Mouse (Mus musculus) neural tube, embryonic 13.5 days (tissue): ENCODE measurements at regions not wholly inside any gene's neighbourhood (a gene's known extent, or its start where the extent isn't known, plus 50 kb on each side); places are given as distances from the start of the nearest gene placed in this dataset.

ENCODE experiments used
- ATAC-seq: fragments of 200-750 bp; cut with Nextera tagmentation; 2 replicates; pipeline ENCODE4 v1.8.0; 2017; ENCODE audit warnings: low read depth, mild to moderate bottlenecking, moderate TSS enrichment, moderate library complexity
- H3K27ac ChIP-seq: fragments of 300-500 bp; sonication (generic); replicated peaks from 2 replicates; pipeline ENCODE4 v1.5.1; 2015; ENCODE audit warnings: moderate library complexity, mild to moderate bottlenecking, inconsistent platforms
- H3K27me3 ChIP-seq: fragments of 300-500 bp; sonication (generic); 2 replicates; pipeline ENCODE4 v1.6.1; 2015; ENCODE audit warnings: mild to moderate bottlenecking, inconsistent platforms
- H3K36me3 ChIP-seq: fragments of 300-500 bp; sonication (generic); 2 replicates; pipeline ENCODE4 v1.6.1; 2015; ENCODE audit warnings: mild to moderate bottlenecking, inconsistent platforms
- H3K4me1 ChIP-seq: fragments of 300-500 bp; sonication (generic); replicated peaks from 2 replicates; pipeline ENCODE4 v1.6.1; 2015; ENCODE audit warnings: inconsistent platforms
- H3K4me2 ChIP-seq: fragments of 300-500 bp; sonication (generic); 2 replicates; pipeline ENCODE4 v1.6.1; 2015; ENCODE audit warnings: inconsistent platforms, mild to moderate bottlenecking, moderate library complexity
- H3K4me3 ChIP-seq: fragments of 300-500 bp; sonication (generic); 2 replicates; pipeline ENCODE4 v1.5.1; 2015; ENCODE audit warnings: mild to moderate bottlenecking, inconsistent platforms
- H3K9ac ChIP-seq: fragments of 300-500 bp; sonication (generic); 2 replicates; pipeline ENCODE4 v1.6.1; 2015; ENCODE audit warnings: moderate library complexity, mild to moderate bottlenecking, inconsistent platforms
- H3K9me3 ChIP-seq: fragments of 300-500 bp; sonication (generic); 2 replicates; pipeline ENCODE4 v1.6.1; 2016; ENCODE audit warnings: inconsistent platforms
- WGBS: fragments of 180-500 bp; shearing (Covaris S2); methylation state at CpG from one replicate; pipeline ENCODE4 v1.1.7; 2015; 5-methylcytosine and 5-hydroxymethylcytosine counted together

GRCm38 (mm10) chr16:54279275-54279674, 1018.5 kb downstream of the Zpld1 start:
- Histone ChIP-seq H3K4me3 (no peak overlapping the region), H3K9me3 (no peaks in the 10 kb centered on the region), H3K9ac (no peak overlapping the region), H3K4me2 (no peak overlapping the region), H3K27ac (no peak overlapping the region), H3K4me1 (no peaks in the 10 kb centered on the region), H3K36me3 (no peaks in the 10 kb centered on the region), H3K27me3 (no peaks in the 10 kb centered on the region)
- ATAC-seq: no peak

- H3K9me3 ChIP-seq: no peaks in the 10 kb centered on the region
- no peak overlapping the region for H3K9ac ChIP-seq
- H3K36me3 ChIP-seq: no peaks in the 10 kb centered on the region
- no peak overlapping the region for H3K4me3 ChIP-seq
- no peak for ATAC-seq
- 68% methylated on average over 1 of the region's 1 CpGs for WGBS
- H3K27me3 ChIP-seq: no peaks in the 10 kb centered on the region
- no peak overlapping the region for H3K4me2 ChIP-seq
- no peak overlapping the region for H3K27ac ChIP-seq
- H3K4me1 ChIP-seq: no peaks in the 10 kb centered on the region
These were observed 1033.9 kb downstream of the Zpld1 start for GRCm38 (mm10) chr16:54263853-54264252.

GRCm38 (mm10) chr16:54259260-54259659, 1038.5 kb downstream of the Zpld1 start:
- Histone ChIP-seq H3K9me3 (no peaks in the 10 kb centered on the region), H3K9ac (no peak overlapping the region), H3K4me3 (no peak overlapping the region), H3K4me1 (no peaks in the 10 kb centered on the region), H3K27ac (no peak overlapping the region), H3K36me3 (no peaks in the 10 kb centered on the region), H3K27me3 (no peaks in the 10 kb centered on the region), H3K4me2 (no peak overlapping the region)
- ATAC-seq: no peak
- WGBS: 84% methylated on average over 1 of the region's 1 CpGs

- WGBS: 81% methylated on average over 3 of the region's 3 CpGs
- H3K4me1 ChIP-seq: no peaks in the 10 kb centered on the region
- no peak for ATAC-seq
These were observed 1050.9 kb downstream of the Zpld1 start for GRCm38 (mm10) chr16:54246883-54247282.

GRCm38 (mm10) chr16:54246386-54246785, 1051.4 kb downstream of the Zpld1 start:
- Histone ChIP-seq H3K27me3 (no peaks in the 10 kb centered on the region), H3K4me3 (no peak overlapping the region), H3K36me3 (no peaks in the 10 kb centered on the region), H3K9me3 (no peaks in the 10 kb centered on the region), H3K4me1 (no peaks in the 10 kb centered on the region), H3K9ac (no peak overlapping the region), H3K4me2 (no peak overlapping the region), H3K27ac (no peak overlapping the region)
- WGBS: 91% methylated on average over 5 of the region's 5 CpGs
- ATAC-seq: no peak

More at GRCm38 (mm10) chr16:54246883-54247282, 1050.9 kb downstream of the Zpld1 start:
- Histone ChIP-seq H3K4me2 (no peak overlapping the region), H3K27ac (no peak overlapping the region), H3K27me3 (no peaks in the 10 kb centered on the region), H3K9ac (no peak overlapping the region), H3K36me3 (no peaks in the 10 kb centered on the region), H3K9me3 (no peaks in the 10 kb centered on the region), H3K4me3 (no peak overlapping the region)

- Histone ChIP-seq H3K4me2 (no peak overlapping the region), H3K4me3 (no peak overlapping the region), H3K9me3 (no peaks in the 10 kb centered on the region), H3K27me3 (no peaks in the 10 kb centered on the region), H3K9ac (no peak overlapping the region), H3K27ac (no peak overlapping the region), H3K4me1 (no peaks in the 10 kb centered on the region), H3K36me3 (no peaks in the 10 kb centered on the region)
- ATAC-seq: no peak
- 92% methylated on average over 1 of the region's 1 CpGs for WGBS
These were observed 1058.3 kb downstream of the Zpld1 start for GRCm38 (mm10) chr16:54239488-54239887.

GRCm38 (mm10) chr16:54229445-54230208, 1068.2 kb downstream of the Zpld1 start:
- no peaks in the 10 kb centered on the region for H3K4me1 ChIP-seq
- no peak for ATAC-seq
- no peak overlapping the region for H3K4me2 ChIP-seq
- H3K4me3 ChIP-seq: no peak overlapping the region
- no peaks in the 10 kb centered on the region for H3K9me3 ChIP-seq
- H3K27me3 ChIP-seq: no peaks in the 10 kb centered on the region
- H3K27ac ChIP-seq: no peak overlapping the region
- 7% methylated on average over 2 of the region's 2 CpGs for WGBS
- H3K9ac ChIP-seq: no peak overlapping the region
- H3K36me3 ChIP-seq: no peaks in the 10 kb centered on the region

- H3K9me3 ChIP-seq: no peaks in the 10 kb centered on the region
- no peak for ATAC-seq
- 97% methylated on average over 2 of the region's 2 CpGs for WGBS
- H3K4me1 ChIP-seq: no peaks in the 10 kb centered on the region
- no peak overlapping the region for H3K27ac ChIP-seq
- no peaks in the 10 kb centered on the region for H3K36me3 ChIP-seq
- H3K4me2 ChIP-seq: no peak overlapping the region
- no peaks in the 10 kb centered on the region for H3K27me3 ChIP-seq
- H3K9ac ChIP-seq: no peak overlapping the region
- H3K4me3 ChIP-seq: no peak overlapping the region
These were observed 1071.6 kb downstream of the Zpld1 start for GRCm38 (mm10) chr16:54226149-54226548.

GRCm38 (mm10) chr16:54195205-54195604, 1102.6 kb downstream of the Zpld1 start:
- H3K36me3 ChIP-seq: no peaks in the 10 kb centered on the region
- no peak overlapping the region for H3K9ac ChIP-seq
- H3K9me3 ChIP-seq: no peaks in the 10 kb centered on the region
- ATAC-seq: 0 out of 2 replicates have a peak, but pooled peaks have one; percentile 56
- WGBS: 44% methylated on average over 3 of the region's 3 CpGs
- no peaks in the 10 kb centered on the region for H3K27me3 ChIP-seq
- H3K4me3 ChIP-seq: no peak overlapping the region
- H3K4me2 ChIP-seq: no peak overlapping the region
- no peak overlapping the region for H3K27ac ChIP-seq
- H3K4me1 ChIP-seq: no peaks in the 10 kb centered on the region

GRCm38 (mm10) chr16:54194680-54195079, 1103.1 kb downstream of the Zpld1 start:
- no peaks in the 10 kb centered on the region for H3K36me3 ChIP-seq
- no peak overlapping the region for H3K27ac ChIP-seq
- no peak overlapping the region for H3K4me2 ChIP-seq
- no peak overlapping the region for H3K4me3 ChIP-seq
- no peak for ATAC-seq
- H3K9me3 ChIP-seq: no peaks in the 10 kb centered on the region
- no peak overlapping the region for H3K9ac ChIP-seq
- H3K4me1 ChIP-seq: no peaks in the 10 kb centered on the region
- no peaks in the 10 kb centered on the region for H3K27me3 ChIP-seq
- 56% methylated on average over 2 of the region's 2 CpGs for WGBS
